Mouse (Mus musculus): ENCODE data around the gene Cnga4.
"Not testable (repeated sequence)": the region's sequence is repeated elsewhere in the genome, so short reads cannot be mapped to it uniquely, and the experiment has no call there.

Gene Cnga4

DNA sequence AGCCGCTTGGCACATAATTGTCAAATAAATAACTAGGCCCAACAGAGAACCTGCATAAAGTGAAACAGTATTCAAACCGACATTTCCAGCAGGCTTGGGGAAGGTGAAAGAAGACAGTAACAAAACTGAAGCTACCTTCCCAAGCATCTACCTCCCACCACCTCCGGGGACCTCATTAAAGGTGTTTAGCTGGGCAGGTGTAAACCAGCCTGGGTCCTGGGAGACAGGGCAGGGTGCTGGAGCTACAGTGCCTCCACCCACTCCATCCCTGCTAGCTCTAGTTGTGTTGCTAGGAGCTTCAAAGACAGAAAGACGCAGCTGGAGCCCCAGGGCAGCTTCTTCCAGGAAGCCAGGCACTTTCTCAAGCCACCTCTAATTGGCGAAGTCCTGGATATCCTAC, at the start of gene Cnga4:
Cnga4 (plus strand) TSS at position 301 of the 400 bp plus-strand sequence.
- no peak for DNase-seq

DNA sequence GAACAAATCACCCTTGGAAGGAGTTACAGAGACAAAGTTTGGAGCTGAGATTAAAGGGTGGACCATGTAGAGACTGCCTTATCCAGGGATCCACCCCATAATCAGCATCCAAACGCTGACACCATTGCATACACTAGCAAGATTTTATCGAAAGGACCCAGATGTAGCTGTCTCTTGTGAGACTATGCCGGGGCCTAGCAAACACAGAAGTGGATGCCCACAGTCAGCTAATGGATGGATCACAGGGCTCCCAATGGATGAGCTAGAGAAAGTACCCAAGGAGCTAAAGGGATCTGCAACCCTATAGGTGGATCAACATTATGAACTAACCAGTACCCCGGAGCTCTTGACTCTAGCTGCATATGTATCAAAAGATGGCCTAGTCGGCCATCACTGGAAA, 48.3 kb upstream of the Cnga4 start:
- DNase-seq, result not testable (repeated sequence)

DNA sequence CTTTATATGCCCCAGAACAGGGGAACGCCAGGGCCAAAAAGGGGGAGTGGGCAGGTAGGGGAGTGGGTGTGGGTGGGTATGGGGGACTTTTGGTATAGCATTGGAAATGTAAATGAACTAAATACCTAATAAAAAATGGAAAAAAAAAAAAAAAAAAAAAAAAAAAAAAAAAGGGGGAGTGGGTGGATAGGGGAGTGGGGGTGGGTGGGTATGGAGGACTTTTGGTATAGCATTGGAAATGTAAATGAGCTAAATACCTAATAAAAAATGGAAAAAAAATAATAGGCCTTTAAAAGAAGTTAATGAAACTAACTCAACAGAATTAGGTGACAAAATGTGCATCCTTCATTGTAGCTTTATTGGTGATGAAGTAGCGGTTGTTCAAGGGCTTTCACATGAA, 47.9 kb upstream of the Cnga4 start:
- DNase-seq, result not testable (repeated sequence)

DNA sequence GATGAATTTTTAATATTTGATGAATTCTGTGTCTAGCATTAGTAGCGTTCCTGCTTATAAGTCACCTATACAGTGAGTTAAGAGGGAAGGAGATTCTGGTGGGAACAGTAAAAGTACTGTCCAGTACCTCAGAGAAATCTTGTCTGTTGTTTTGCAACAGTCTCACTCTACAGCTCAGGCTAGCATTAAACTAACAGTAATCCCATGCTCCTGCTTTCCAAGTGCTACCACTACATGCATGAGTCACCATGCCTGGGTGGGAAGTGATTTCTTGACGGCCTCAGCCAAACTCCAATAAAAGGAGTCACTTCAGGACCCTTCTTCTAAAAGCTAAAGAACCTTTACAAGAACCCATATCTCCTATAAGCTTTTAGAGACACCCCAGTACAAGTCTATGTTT, 42.7 kb upstream of the Cnga4 start:
- no peak for DNase-seq

DNA sequence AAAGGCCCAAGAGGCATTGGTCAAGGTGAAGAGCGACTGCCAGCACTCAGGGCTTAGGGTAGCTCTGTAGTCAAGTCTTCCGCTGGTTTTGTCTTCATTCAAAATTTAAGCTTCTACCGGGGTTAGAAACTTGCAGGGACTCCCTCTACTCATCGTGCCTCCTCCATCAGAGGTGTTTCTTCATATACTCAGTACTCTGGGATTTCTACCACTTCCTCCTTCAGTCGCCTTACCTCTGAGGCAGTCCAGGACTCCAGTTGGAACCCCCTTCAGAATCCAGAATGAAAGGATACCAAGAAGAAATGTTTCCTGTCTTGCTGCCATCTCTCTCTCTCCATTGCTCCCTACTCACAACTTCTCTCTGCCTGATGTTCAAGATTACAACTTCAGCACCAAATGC, 37.1 kb upstream of the Cnga4 start:
- DNase-seq, result no peak

DNA sequence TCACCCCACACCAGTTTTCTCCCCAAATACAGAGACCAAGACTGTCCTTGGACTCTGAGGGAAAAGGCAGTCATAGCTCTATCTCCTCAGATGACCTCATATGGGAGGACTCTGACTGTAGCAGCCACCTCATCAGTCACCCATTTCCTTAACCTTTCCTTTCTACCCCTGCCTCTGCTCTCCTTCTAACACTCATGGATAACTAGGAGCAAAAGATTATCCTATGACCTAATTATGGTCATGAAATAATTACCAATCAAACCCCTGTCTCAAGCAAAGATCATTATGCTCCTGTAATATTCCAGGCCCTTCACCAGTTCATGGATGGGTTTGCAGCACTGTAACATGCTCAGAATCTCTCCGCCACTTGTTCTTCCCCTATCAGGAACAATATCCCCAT, 36.4 kb upstream of the Cnga4 start, which contains the start of gene Olfr692:
Olfr692 (plus strand) TSS at position 301 of the 400 bp plus-strand sequence.
- DNase-seq, result no peak

DNA sequence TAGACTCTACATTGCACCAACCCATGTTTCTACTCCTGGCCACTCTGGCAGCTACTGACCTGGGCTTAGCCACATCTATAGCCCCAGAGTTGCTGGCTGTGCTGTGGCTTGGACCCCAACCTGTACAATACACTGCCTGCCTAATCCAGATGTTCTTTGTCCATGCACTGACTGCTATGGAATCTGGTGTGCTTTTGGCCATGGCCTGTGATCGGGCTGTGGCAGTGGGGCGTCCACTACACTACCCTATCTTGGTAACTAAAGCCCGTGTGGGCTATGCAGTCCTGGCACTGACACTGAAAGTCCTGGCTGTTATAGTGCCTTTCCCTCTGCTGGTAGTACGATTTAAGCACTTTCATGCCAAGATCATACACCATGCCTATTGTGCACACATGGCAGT, 35.8 kb upstream of the Cnga4 start:
- no peak for DNase-seq

DNA sequence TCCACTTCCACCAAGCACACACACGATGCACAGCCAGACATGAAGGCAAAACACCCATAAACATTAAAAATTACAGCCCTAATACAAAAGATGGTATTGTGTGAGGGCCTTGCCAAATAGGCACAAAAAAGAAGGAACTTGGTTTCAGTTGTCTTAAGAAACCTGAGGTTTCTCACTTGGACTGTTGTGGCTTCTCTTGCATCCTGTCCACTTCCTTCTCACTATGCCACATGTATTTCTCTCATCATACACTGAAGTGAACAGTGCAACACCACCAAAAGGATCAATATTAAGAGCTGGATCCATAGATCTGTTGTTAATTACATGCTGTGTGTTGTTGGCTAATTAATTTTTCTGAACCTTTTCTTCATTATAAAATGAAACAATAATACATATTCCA, 31.5 kb upstream of the Cnga4 start:
- no peak for DNase-seq

DNA sequence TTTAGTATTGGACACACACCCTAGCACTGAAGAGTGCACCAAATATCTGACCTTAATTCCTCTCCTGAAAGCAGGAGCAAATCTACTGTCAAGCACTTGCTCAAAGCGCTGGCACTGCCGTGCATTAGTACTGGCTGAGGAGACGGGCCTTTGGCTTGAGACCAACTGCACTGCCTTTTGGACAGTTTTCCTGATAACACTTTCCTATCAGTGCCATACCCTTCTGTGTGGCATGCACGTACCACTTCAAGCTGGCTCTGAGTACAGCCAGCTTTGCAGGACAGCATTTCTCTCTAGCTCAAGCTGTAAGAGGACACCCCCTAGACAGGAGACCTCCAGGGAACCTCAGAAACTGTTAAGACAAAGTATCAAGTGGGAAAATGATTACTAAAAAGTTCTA, 30.9 kb upstream of the Cnga4 start:
- no peak for DNase-seq

DNA sequence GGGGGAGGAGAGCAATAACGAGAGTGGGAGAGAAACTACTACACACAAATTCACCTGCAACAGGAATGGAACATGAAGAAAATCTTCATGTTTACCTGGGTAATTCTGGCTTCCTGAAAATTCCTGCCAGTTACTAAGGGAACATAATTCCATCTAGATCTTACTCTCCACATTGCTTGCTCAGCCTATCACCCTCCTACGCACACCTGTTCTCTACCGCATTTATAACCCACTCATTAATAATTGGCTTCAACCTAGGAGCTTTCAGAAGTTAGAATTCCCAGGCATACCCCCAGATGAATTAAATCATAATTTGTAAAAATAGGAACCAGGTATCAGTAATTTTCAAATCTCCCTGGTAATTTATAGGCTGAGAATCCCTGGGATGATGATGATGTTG, 30.4 kb upstream of the Cnga4 start:
- no peak for DNase-seq

DNA sequence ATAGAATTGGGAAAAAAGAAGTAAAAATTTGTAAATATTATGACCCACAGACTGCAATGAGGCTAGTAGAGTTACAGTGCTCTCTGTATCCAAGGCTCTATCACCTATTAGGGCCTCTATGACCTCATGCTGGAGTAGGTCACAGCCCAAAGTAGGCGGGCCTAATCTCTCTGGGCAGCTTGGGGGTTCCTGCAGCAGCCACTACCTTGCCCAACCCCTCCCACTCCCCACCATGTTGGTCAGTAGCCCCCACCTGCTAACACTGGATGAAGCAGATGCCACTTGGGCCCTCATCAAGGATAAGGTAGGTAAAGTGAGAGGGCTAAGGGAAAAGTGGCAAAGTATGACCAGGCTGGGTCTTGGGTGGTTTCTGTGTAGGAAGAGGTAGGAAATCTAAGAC, 29.5 kb upstream of the Cnga4 start, which contains the start of gene Gm5901:
Gm5901 (plus strand) TSS at position 173 of the 400 bp plus-strand sequence.
- DNase-seq, result no peak

DNA sequence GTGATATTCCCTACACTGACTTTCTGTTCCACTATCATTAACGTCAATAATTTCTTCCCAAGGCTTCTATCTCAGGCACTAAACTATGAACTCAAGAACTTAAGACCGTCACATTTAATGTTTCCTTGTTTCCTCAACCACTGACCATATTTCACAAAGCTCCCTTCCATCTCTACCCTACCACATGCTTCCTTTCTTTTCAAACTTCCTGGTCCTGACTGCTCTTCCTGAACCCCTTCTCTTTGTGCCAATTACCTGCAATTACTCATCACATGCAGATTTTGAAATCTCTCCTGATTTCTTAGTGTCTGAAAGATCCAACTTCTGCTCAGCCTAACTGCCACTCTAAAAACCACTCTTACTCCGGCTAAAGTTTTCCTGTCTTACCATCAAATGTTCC, 24.0 kb upstream of the Cnga4 start:
- no peak for DNase-seq

DNA sequence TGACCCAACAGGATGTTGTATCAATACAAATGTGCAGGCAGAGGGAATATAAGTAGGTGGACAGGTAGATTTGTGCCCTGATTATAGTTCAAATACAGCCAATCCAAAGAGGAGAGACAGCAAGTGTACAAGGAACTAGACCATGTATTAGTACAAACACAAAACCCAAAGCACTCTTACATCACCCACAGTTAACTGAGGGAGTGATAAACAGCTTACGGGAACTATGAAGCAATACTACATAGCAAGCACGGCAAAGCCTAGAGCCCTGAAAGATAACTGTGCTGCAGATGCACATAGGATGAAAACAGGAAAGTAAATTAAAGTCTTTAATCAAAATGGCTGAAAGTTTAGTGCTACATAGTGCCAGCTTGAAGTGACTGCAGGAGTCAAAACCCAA, 16.7 kb upstream of the Cnga4 start:
- no peak for DNase-seq

DNA sequence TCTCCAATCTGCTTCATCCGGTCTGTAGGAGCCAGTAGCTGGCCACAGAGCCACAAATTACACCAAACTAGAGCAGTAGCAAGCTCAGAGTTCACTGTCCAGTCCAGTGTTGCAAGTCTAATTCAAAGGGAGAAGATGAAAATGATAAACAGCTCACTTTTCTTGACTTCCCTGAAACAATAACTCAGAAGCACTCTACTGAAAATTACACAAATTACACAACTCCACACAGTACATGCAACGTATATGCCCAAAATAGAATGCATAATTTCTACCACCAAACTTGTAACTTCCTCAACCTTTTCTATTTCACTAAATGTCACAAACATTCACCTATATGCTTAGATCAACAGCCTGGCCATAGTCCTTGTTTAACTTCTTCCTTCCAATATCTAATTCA, 14.1 kb upstream of the Cnga4 start:
- DNase-seq, result no peak

DNA sequence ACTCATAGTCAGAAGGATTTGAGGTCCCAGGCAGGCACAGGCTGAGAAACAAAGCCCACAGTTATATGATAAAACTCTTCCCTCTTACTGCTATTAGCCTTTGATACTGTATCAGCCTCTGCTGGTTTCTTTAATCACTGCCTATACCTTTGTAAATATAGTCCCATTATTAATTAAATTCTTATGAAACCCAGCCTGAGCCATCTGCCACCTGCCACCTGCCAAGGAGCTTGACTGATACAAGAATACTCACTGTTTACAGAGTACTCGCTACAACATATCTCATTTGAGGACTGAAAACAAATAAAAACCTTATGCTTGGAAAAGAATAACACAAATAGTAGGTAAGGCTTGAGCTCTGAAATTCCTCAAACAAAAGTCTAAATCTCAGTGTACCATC, 9.8 kb upstream of the Cnga4 start:
- DNase-seq, result no peak

DNA sequence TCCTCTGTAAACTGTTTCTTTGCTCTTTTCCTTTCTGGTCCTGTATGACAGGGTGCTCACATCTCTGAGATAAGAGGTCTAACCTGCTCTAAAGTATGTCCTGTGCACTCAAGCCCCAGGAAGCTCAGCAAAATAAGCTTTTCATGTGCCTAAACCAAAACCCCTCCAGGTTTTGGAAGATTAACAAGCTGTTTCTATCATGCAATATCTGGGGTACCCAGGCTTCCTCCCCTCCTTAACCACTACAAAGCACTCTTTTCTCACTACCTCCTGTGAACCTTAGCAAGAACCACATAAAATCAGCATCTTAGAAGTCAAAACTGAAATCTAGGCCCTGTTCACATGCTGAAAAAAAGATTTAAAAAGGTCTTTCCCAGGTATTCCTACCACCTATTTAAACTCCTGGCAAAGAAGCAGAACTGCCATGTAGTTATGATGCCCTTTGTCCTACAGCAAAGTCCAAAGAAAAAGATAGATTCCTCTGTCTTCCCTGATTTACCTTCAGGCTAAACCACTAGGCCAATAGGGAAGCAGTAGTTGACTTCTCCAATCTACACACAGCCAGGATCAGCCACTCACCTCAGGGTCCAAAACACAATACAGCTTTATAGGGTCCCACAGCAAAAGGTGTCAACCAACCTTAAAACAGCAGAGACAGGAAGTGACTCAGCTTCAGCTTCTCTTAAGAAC, 9.1 kb upstream of the Cnga4 start:
- DNase-seq, result no peak

DNA sequence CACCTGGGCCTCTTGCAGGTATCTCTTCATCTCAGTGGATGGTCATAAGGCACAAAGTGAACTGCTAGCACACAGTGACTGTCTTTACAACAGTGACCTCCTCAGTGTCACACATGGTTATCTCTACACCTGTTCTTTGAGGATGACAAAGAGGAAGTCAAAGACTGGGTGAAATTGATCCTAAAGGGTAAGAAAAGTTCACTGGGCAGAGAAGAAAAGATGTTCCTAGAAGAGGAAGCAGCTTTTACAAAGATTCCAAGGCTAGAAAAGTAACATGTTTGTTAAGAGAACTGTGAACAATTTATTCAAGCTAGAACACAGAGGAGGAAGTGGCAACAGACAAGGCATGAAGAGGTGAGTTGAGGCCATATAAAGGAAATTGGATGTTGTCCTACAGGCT, 8.2 kb upstream of the Cnga4 start:
- no peak for DNase-seq

DNA sequence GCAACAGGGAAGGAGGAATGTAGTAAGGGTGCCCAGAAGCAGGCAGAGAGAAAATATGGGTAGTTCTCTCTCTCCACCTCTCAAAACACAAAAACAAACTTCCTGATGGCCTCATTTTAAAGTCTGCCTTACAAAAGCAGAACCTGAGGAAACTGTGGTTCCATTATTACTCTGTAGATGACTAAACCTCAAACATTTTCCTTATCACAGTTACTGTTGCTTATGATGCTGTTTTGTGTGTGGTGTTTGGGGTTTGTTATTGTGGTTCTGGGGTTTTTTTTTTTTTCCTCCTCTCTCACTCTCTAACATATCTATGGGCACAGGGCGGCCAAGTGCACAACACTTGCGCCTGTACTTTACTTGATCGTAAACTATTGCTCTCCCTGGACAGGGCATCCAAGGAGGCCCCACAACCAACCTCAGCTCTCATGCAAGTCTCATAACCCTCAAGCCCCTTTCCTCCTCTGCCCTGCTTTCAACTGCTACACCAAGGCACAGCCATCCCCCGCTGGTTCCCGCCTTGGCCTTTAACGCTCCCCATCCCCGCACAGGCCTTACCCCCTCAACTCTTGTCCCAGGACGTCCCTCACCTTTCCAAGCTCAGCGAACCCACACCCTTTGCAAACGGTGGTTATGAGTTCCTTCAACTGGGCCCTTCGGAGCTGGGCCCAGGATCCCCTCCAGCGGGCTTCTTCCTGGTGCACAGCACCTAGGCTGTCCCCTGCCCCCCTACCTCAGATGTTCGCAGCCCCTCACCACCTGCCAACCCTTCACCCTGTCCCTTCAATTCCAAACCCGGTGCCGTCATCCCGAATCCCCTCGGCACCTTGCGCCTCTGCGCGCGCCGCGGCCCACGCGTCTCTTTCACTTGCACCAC, 5.1 kb upstream of the Cnga4 start:
- peak in 1 of 2 experiments; percentile 13 for DNase-seq

DNA sequence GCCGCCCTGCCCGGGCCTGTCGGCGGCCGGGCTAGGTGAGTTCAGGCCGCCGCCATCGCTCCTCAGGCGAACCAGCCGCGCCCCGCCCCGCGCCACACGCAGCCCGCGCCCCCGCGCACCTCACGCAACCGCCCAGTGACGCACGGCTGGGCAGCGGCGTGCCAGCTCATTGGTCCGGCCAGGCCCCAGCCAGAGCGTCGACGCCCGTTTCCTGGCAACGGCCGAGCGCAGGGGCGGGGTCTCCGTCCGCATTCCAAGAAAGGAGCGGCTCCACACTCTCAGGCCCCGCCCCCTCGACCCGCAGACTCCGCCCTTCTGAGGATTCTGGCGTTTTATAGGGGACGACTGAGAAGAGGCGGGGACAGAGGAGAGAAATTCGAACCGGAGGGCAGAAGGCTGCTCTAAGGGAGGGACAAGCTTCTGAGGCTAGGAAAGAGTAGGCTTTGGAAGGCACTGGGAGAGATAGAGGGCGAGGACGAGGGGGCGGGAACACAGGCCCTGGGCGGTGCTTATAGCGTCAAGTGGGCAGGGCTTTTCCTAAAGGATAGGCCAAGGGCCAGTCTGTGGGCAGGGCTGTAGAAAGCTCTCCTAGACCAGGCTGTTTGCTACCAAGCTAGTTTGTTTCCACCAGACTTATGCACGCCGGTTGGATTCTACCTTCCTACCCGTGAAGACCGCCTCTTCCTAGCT, 4.3 kb upstream of the Cnga4 start, which contains the start of gene Fam160a2:
Fam160a2 (minus strand) TSS at position 120 of the 690 bp plus-strand sequence.
- peak; percentile 94 to 95 for DNase-seq

DNA sequence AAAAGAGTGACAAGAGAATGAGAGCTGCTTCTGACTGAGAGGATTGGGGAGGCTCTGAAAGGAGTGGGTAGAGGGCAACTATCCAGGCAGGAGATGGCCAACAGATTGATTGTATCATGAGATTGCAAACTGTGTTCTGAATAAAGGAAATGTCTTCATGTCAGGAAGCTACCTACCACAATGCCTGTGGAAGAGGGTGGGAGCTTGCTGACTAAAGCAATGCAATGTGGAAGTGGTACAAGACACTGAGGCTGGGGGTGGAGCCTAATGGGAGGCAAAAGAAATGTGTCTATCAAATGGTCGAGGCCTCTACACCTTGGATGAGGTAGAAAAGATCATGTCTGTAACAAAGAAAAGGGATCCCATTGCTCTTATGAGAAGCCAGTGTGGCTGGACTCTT, 2.0 kb downstream of the Cnga4 start:
- DNase-seq, result no peak

DNA sequence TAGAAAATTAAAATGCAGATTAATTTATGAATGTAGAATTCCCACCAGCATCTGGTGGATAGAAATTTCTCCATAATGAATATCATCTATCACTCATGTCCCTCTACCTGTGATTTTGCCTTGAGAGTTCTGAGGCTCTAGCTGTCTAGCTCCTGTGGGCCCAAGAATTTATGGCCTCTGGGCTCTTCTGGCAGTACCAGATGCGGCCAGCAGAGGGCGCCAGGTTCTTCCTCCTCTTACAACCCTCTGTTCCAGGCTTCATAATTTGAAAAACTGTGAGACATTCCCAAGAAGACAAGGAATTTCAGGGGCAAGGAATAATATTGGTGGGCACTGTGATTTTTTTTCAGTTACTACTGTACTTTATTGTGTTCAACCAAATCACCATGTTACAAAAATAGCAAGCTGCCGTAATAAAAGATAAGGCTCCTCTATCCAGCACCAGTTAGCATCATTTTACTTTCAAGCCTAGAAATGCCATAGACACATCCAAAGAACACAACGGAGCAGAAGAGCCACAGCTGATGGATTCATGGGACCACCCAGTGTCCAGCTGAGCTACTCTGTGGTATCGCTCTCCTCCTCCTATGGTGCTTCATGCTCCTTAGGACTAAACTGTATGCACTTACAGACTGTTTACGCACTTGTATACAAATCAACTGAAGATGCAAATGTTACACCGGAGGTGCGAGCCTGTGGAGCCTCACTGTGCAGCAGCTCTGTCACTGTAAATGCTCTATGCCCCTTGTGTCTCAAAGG, 7.7 kb downstream of the Cnga4 start:
- DNase-seq, result not testable (repeated sequence)

DNA sequence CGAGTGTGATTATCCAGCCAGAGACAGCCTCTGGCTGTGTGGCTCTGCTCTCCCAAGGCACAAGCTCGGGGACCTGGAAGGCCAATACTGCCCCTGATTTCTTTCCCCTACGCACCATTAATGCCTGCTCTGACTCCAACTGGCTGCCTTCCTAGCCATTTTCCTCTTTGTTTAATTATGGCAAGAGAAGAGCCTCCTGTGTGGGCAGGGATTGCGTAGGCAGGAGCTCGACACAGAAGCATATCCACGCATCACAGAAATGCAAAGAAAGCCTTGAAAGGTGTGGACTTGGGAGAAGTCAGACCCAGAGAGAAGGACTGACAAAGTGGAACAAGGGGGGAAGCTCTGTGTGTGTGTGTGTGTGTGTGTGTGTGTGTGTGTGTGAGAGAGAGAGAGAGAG, 10.0 kb downstream of the Cnga4 start:
- DNase-seq, result no peak

DNA sequence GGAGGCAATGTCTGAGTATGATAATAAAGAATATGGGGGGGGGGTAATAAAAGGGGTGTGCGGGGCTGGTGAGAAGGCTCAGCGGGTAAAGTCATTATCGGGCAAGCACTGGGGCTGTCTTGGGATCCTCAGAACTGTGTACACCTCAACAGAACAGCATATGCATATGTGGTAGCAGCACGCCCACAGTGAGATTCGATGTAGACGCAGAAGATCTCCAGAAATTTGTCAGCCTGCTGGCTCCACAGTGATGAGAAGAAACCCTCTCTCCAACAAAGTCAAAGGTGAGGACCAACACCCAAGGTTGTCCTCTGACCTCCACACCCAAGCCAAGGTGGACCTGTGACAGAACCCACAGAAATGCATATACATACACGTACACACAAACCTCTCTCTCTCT, 12.2 kb downstream of the Cnga4 start:
- DNase-seq, result no peak

Measured in thymus, adult 18-20 months (tissue).